Mouse (Mus musculus): ENCODE results near the gene Radil.
A peak's percentile ranks its signal among the peaks of the same experiment; 100 is the strongest.

Gene Radil

GRCm38 (mm10) chr5:142477866-142478615 lies 72.9 kb downstream of the Radil start:
- DNase-seq = no peak

- DNase-seq = no peak
These were observed 73.6 kb downstream of the Radil start for GRCm38 (mm10) chr5:142477346-142477745.

GRCm38 (mm10) chr5:142475669-142476068 lies 75.2 kb downstream of the Radil start:
- DNase-seq = no peak

- DNase-seq = no peak
These were observed 77.2 kb downstream of the Radil start for GRCm38 (mm10) chr5:142473696-142474095.

GRCm38 (mm10) chr5:142469796-142470195 lies 81.1 kb downstream of the Radil start:
- DNase-seq = no peak

GRCm38 (mm10) chr5:142468375-142468774 lies 82.5 kb downstream of the Radil start:
- no peak for DNase-seq

- DNase-seq = peak; percentile 95 to 97
These were observed 87.1 kb downstream of the Radil start, which contains the start of gene Ap5z1 for GRCm38 (mm10) chr5:142463461-142464454. TSS of gene Ap5z1 (plus strand) at chr5:142463944.

- no peak for DNase-seq
These were observed 87.9 kb downstream of the Radil start for GRCm38 (mm10) chr5:142463011-142463410.

GRCm38 (mm10) chr5:142462641-142462948 lies 88.3 kb downstream of the Radil start:
- no peak for DNase-seq

- DNase-seq = no peak
These were observed 88.8 kb downstream of the Radil start for GRCm38 (mm10) chr5:142461942-142462640.

- no peak for DNase-seq
These were observed 91.1 kb downstream of the Radil start for GRCm38 (mm10) chr5:142459834-142460233.

GRCm38 (mm10) chr5:142458791-142459557 lies 91.9 kb downstream of the Radil start:
- DNase-seq = no peak

- DNase-seq = no peak
These were observed 93.6 kb downstream of the Radil start for GRCm38 (mm10) chr5:142457345-142457744.

GRCm38 (mm10) chr5:142456318-142456717 lies 94.6 kb downstream of the Radil start:
- no peak for DNase-seq

GRCm38 (mm10) chr5:142453742-142454141 lies 97.2 kb downstream of the Radil start:
- no peak for DNase-seq

- peak; percentile 68 to 69 for DNase-seq
These were observed 99.1 kb downstream of the Radil start for GRCm38 (mm10) chr5:142451759-142452158.

GRCm38 (mm10) chr5:142450846-142451245 lies 100.1 kb downstream of the Radil start:
- no peak for DNase-seq

- DNase-seq = no peak
These were observed 102.3 kb downstream of the Radil start for GRCm38 (mm10) chr5:142448623-142449022.

GRCm38 (mm10) chr5:142448076-142448475 lies 102.8 kb downstream of the Radil start:
- peak; percentile 77 to 89 for DNase-seq

GRCm38 (mm10) chr5:142445709-142446108 lies 105.2 kb downstream of the Radil start:
- no peak for DNase-seq

GRCm38 (mm10) chr5:142444791-142445531 lies 105.9 kb downstream of the Radil start:
- no peak for DNase-seq

- DNase-seq = no peak
These were observed 106.9 kb downstream of the Radil start for GRCm38 (mm10) chr5:142443994-142444393.
